Mouse (Mus musculus) liver, postnatal 0 days (tissue): ENCODE measurements around the gene Slc5a10. TPM values are rescaled to one million over a fixed set of nuclear protein-coding genes. Genes with fewer than 3 reads are reported as not detected.

Source experiments
- ATAC-seq: fragments of 200-750 bp; cut with Nextera tagmentation; 2 replicates; pipeline ENCODE4 v1.8.0; 2017; ENCODE audit warnings: mild to moderate bottlenecking, moderate library complexity
- DNase-seq: peaks from one replicate; pipeline ENCODE4 v3.0.0-alpha.2; 2016
- H3K27ac ChIP-seq: fragments of 300-500 bp; sonication (generic); 2 replicates; pipeline ENCODE4 v1.5.1; 2014; ENCODE audit warnings: antibody characterized with exemption, moderate library complexity, mild to moderate bottlenecking, low read depth
- H3K27me3 ChIP-seq: fragments of 300-500 bp; sonication (generic); 2 replicates; pipeline ENCODE4 v1.6.1; 2014; ENCODE audit warnings: low read length, control low read depth, mixed read lengths; ENCODE audit not compliant: insufficient read depth
- H3K36me3 ChIP-seq: fragments of 300-500 bp; sonication (generic); replicated peaks from 2 replicates; pipeline ENCODE4 v1.6.1; 2014; ENCODE audit warnings: mild to moderate bottlenecking, control low read depth, low read length, moderate library complexity, mixed read lengths; ENCODE audit not compliant: insufficient read depth
- H3K4me1 ChIP-seq: fragments of 300-500 bp; sonication (generic); 2 replicates; pipeline ENCODE4 v1.6.1; 2014; ENCODE audit warnings: antibody characterized with exemption, mild to moderate bottlenecking, control low read depth; ENCODE audit not compliant: insufficient read depth
- H3K4me2 ChIP-seq: fragments of 300-500 bp; sonication (generic); 2 replicates; pipeline ENCODE4 v1.6.1; 2014; ENCODE audit warnings: low read depth, mild to moderate bottlenecking, low read length, moderate library complexity, mixed read lengths
- H3K4me3 ChIP-seq: fragments of 300-500 bp; sonication (generic); 2 replicates; pipeline ENCODE4 v1.5.1; 2014; ENCODE audit warnings: low read depth, low read length
- H3K9ac ChIP-seq: fragments of 300-500 bp; sonication (generic); replicated peaks from 2 replicates; pipeline ENCODE4 v1.6.1; 2014; ENCODE audit warnings: mild to moderate bottlenecking, moderate library complexity
- H3K9me3 ChIP-seq: fragments of 300-500 bp; sonication (generic); 2 replicates; pipeline ENCODE4 v1.6.1; 2016; ENCODE audit warnings: mild to moderate bottlenecking, control low read depth, low read length, mixed read lengths
- CTCF ChIP-seq: sonication (generic); IDR thresholded peaks from 2 replicates; pipeline ENCODE4 v1.5.1; 2016; ENCODE audit warnings: antibody characterized with exemption, low read depth
- EP300 ChIP-seq: IDR thresholded peaks from 2 replicates; pipeline ENCODE4 v1.6.1; 2016; ENCODE audit warnings: antibody characterized with exemption, low read depth, mild to moderate bottlenecking
- WGBS: fragments of 180-500 bp; shearing (Covaris S2); extraction: QIAGEN DNeasy Blood & Tissue Kit; methylation state at CpG from one replicate; pipeline ENCODE4 v1.1.7; 2014; ENCODE audit not compliant: insufficient replicate concordance; 5-methylcytosine and 5-hydroxymethylcytosine counted together
- polyA plus RNA-seq: library from polyadenylated mRNA; unstranded; fragments of >200 nt; fragmentation: Nextera tagmentation; extraction: Ambion mirVana; gene quantifications from 2 replicates; pipeline ENCODE4 v1.2.1, GENCODE M21; 2015

Slc5a10 gene
- polyA plus RNA-seq, 1 experiment from 2014 or later, result not detected

DNA sequence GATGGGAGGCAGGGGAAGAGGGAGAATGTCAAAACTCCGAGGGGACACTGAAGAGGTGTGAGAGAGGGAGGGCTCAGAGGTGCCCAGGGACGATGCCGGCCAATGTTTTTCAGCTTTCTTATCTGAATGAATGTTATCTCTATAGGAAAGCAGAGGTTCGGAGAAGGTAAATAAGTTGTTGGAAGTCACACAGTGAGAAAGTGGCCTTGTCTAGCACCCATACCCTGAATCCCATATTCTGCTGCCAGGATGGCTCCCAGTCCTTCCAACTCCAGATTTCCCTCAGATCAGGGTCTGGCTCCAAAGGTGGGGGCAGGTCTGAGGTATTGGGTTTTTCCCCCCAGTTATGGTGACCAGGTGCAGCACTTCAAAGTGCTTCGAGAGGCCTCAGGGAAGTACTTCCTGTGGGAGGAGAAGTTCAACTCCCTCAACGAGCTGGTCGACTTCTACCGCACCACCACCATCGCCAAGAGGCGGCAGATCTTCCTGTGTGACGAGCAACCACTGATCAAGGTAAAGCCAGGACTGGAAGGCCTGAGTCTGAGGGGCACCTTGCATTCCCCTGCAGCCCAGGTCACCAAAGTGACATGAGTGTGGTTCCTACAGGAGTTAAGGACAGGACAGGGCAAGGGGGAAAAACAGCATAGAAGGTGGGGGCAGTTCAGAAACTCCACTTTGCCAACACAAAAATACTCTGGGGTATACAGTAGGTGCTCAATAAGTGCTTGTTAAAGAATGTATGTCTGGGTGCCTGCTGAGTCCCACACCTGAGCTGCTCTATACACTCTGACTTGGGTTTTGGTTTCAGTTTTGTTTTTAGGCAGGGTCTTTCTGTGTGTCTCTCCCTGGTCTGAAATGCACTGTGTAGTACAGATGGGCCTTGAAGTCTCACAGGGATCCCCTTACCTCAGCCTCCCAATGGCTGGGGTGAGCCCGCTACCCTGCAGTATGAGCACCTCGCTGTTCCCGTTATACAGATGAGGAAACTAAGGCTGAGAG is 50.8 kb downstream of the Slc5a10 start:
- Histone ChIP-seq H3K27me3 (peaks cover 10% of the 10 kb centered on the region; the same call in 1 of the 2 replicates), H3K4me1 (no peaks in the 10 kb centered on the region), H3K36me3 (no peaks in the 10 kb centered on the region), H3K9me3 (no peaks in the 10 kb centered on the region), H3K4me3 (no peak overlapping the region), H3K9ac (no peak overlapping the region), H3K27ac (no peak overlapping the region), H3K4me2 (no peak overlapping the region)
- WGBS, result 61% methylated on average over 14 of the region's 14 CpGs
- TF ChIP-seq CTCF (no peak), EP300 (no peak)
- ATAC-seq (no peak), DNase-seq (no peak)

DNA sequence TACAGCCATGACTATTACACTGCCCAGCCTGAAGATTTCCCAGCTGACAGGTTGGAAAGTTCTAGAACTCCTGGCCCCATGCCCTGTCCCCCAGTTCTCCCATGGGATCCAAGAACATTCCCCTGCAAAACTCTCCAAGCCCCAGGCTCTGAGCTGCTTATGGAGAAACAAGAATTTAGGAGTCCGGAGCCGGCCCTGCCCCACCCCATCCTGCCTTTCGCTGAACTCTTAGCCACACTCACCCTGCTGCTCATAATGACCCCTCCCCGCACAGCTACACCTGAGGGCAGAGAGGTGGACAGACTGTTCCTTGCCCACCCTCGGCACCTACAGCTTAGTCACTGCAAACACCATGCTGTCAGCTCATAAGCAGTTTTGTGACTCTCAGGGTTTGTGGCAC is 52.8 kb downstream of the Slc5a10 start:
- TF ChIP-seq EP300 (no peak), CTCF (no peak)
- no peak for DNase-seq
- 77% methylated on average over 5 of the region's 5 CpGs for WGBS
- Histone ChIP-seq H3K27ac (no peak overlapping the region), H3K9ac (no peak overlapping the region), H3K4me1 (no peaks in the 10 kb centered on the region), H3K9me3 (no peaks in the 10 kb centered on the region), H3K4me2 (no peak overlapping the region), H3K27me3 (no peaks in the 10 kb centered on the region), H3K36me3 (no peaks in the 10 kb centered on the region), H3K4me3 (no peak overlapping the region)
- no peak for ATAC-seq

- 77% methylated on average over 5 of the region's 5 CpGs for WGBS
- TF ChIP-seq CTCF (no peak), EP300 (no peak)
- H3K4me1 ChIP-seq, result no peaks in the 10 kb centered on the region
Measured at GRCm38 (mm10) chr11:61667248-61667647, 53.4 kb downstream of the Slc5a10 start.

DNA sequence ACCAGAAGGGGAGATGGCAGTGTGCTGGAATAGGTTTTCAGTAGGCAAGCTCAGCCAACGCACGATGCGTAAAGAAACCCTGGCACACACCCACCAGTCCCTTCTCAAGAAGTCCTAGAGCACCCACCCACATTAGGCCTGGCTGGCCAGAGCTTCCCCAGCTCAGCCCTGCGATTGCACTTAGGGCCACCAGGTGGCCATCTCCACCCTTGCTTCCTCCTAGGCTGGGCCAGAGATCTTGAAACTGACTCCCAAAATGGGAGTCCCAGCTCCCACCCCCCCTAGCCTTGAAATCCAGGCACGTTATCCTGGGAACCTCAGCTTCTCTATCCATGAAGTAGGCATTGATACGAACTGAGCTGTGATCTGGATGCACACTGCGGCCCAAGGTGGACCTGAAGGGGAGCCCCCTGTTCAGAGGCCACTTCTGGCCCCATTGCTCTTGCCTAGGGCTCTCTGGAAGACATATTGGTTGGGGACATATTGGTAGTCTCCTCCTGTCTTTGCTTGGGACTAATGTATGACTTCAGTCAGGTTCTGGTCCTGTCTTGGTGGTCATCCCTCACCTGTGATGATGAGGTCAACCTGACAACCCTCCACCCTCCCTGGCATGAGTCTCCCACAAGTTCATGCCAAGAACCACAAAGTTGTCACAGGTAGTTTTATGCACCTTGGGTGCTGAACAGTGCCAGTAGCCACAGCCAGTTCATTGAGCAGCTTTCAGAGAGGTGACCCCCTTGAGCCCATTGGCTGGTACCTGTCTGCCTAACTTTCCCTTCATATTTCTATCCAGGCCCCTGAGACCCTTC is 54.4 kb downstream of the Slc5a10 start:
- H3K4me2 ChIP-seq, result no peak overlapping the region
- no peaks in the 10 kb centered on the region for H3K36me3 ChIP-seq
- DNase-seq (peak; percentile 55), ATAC-seq (peak; percentile 51; the same call in 1 of the 2 replicates)
- H3K27ac ChIP-seq, result no peak overlapping the region
- WGBS, result 65% methylated on average over 7 of the region's 7 CpGs
- no peaks in the 10 kb centered on the region for H3K27me3 ChIP-seq
- no peaks in the 10 kb centered on the region for H3K9me3 ChIP-seq
- TF ChIP-seq CTCF, result peak; percentile 88
- no peak for TF ChIP-seq EP300
- no peak overlapping the region for H3K9ac ChIP-seq
- H3K4me1 ChIP-seq, result no peaks in the 10 kb centered on the region
- no peak overlapping the region for H3K4me3 ChIP-seq

More at GRCm38 (mm10) chr11:61667248-61667647, 53.4 kb downstream of the Slc5a10 start:
- no peaks in the 10 kb centered on the region for H3K9me3 ChIP-seq
- DNase-seq (no peak), ATAC-seq (no peak)
- H3K27me3 ChIP-seq, result no peaks in the 10 kb centered on the region
- H3K4me2 ChIP-seq, result no peak overlapping the region
- H3K27ac ChIP-seq, result no peak overlapping the region
- no peak overlapping the region for H3K4me3 ChIP-seq
- H3K36me3 ChIP-seq, result no peaks in the 10 kb centered on the region
- no peak overlapping the region for H3K9ac ChIP-seq

- Histone ChIP-seq H3K9me3 (no peaks in the 10 kb centered on the region), H3K9ac (no peak overlapping the region), H3K4me2 (no peak overlapping the region), H3K4me3 (no peak overlapping the region), H3K36me3 (no peaks in the 10 kb centered on the region), H3K4me1 (no peaks in the 10 kb centered on the region), H3K27ac (no peak overlapping the region), H3K27me3 (no peaks in the 10 kb centered on the region)
- TF ChIP-seq EP300 (no peak), CTCF (no peak)
- no peak for DNase-seq
- ATAC-seq, result no peak
- WGBS, result 76% methylated on average over 4 of the region's 4 CpGs
Measured at GRCm38 (mm10) chr11:61665401-61665800, 55.2 kb downstream of the Slc5a10 start.

DNA sequence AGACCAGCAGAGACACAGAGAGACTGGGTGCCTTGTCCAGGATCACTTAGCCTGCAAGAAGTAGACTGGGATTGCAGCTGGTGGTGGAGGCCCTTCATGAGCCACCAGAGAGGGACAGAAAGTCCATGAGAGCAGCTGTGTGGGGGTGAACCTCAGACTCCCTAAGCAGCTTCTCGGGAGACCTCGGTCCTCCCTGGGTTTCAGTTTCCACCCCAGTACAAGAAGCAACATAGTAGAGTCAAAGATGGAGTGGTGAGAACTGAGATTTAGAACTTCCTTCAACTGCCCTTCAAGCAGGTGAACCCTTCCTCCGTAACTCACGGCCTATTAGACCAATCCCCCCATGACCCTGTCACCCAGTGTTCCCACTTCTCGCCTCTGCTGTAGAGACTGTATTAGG is 58.4 kb downstream of the Slc5a10 start:
- 87% methylated on average over 5 of the region's 5 CpGs for WGBS
- no peak for DNase-seq
- Histone ChIP-seq H3K4me2 (no peak overlapping the region), H3K4me1 (peaks cover 6% of the 10 kb centered on the region), H3K36me3 (no peaks in the 10 kb centered on the region), H3K27me3 (no peaks in the 10 kb centered on the region), H3K27ac (no peak overlapping the region), H3K9me3 (no peaks in the 10 kb centered on the region), H3K4me3 (no peak overlapping the region), H3K9ac (no peak overlapping the region)
- no peak for ATAC-seq
- TF ChIP-seq CTCF (no peak), EP300 (no peak)
